Mouse (Mus musculus) thymus, adult 2 months (tissue): Measurements from ENCODE around the gene Cdip1.

ENCODE experiments used
- CTCF ChIP-seq: fragments of 200-500 bp; IDR thresholded peaks from 2 replicates; pipeline ENCODE4 v1.5.1; 2012; ENCODE audit warnings: mild to moderate bottlenecking, control low read depth, low read length, moderate library complexity, borderline replicate concordance; ENCODE audit not compliant: control insufficient read depth, poor library complexity, insufficient read depth; ENCODE audit errors: extremely low read depth
- POLR2A ChIP-seq: fragments of 200-500 bp; IDR thresholded peaks from 2 replicates; pipeline ENCODE4 v1.6.1; 2012; ENCODE audit warnings: mild to moderate bottlenecking, low read length, control low read depth, moderate library complexity; ENCODE audit not compliant: control insufficient read depth, poor library complexity, insufficient read depth; ENCODE audit errors: extremely low read depth

GRCm38 (mm10) chr16:4722128-4722914 lies 67.8 kb downstream of the Cdip1 start:
- TF ChIP-seq POLR2A: no peak
- TF ChIP-seq CTCF: no peak
